Mouse (Mus musculus): ENCODE results near the gene Dusp10. TPM values are rescaled to one million over a fixed set of nuclear protein-coding genes. Genes with fewer than 3 reads are reported as not detected.

Dusp10 gene
- total RNA-seq, 2 experiments from 2014 or later, result 1.7 to 1.9 TPM

DNA sequence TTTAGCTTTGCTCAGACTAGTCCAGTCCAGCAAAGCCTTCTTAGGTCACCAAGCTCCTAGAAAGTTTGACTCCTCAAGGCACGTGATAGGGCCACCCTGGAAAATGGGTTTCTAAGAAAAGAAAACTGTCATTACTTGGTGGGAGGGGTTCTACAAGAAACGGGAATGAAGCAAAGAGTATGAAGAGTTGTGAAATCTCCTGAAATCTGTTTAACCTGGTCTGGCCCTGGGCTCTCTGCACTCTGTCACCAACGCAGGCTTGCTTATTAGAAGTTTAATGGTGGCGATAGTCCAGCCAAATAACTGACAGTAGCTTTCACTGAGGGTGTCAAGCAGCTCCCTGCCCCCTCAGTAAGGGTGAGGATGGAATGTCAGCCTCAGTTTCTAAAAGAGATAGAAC lies 40.0 kb downstream of the Dusp10 start:
- ATAC-seq (replicated peaks; ENCODE audit: poor library complexity), result peak; percentile 63

DNA sequence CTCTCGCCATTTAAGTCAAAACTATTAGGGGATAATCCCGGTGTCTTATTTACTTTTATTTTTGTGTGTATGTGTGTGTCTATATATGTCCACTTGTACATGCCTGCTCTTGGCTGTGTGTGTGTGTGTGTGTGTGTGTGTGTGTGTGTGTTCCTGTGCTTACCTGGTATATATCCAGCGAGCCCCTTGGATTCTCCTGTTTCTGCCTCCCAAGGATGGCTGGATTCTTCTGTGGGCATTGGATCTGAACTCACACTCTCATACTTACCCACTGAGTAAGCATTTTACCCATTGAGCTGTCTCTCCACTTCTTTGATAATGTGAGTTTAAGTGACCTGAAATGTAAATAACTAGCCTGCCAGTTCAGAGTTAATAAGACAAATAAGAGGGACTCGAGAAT lies 40.6 kb downstream of the Dusp10 start:
- no peak for ATAC-seq (replicated peaks; ENCODE audit: poor library complexity)

DNA sequence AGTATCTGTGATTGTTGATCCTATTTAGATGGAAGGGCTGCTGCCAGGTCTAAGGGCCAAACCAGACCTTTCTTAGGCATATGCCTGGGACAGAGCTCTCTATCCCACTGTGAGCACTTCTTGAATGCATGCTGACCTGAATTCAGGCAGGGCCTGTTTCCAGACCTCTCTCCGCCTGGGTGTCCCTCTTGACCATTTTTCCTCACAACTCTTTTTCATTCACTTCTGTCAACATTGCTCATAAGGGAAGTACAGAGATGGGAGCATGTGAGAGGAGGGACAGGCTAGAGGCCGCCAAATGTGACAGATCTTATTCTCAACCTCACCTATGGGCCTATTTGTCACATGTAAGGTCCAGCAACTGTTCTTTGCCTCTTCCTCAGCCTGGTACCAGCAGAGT lies 41.1 kb downstream of the Dusp10 start:
- no peak for ATAC-seq (replicated peaks; ENCODE audit: poor library complexity)

DNA sequence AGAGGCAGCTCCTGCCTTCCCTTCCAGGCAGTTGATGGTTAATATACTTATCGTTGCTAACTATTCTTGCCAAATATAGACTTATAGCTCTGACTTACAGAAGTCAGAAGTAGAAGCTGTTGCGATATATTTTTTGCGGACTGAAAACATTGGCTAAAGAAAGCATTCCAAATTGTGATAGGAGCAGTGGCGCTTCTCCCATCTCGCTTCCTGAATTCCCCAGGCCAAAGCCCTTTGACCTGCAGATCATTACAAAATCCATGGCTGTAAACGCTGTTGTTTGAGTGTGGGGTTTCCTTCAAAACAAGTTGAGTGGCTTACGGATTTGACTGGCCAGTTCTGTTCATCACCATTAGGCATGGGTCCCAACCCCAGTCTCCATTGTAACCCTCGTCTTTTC lies 45.1 kb downstream of the Dusp10 start:
- ATAC-seq (replicated peaks; ENCODE audit: poor library complexity), result no peak

DNA sequence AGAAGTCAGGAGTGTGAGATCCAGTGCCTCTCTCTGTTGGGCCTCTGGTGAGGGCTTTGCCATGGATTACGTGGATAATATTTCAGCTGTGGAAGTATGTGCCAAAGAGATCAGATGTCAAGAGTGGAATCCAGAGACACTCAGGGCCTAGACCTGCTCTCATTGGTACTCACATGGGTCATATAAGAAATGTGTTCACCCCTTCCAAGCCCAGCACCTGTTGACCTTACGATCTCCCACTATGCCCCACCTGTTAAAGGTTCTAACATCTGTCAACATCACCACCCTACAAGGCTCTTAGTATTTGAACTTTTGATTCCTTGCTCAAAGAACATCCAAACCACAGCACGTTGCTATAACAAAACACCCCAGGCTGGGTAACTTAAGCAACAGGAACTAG lies 46.7 kb downstream of the Dusp10 start:
- no peak for ATAC-seq (replicated peaks; ENCODE audit: poor library complexity)

DNA sequence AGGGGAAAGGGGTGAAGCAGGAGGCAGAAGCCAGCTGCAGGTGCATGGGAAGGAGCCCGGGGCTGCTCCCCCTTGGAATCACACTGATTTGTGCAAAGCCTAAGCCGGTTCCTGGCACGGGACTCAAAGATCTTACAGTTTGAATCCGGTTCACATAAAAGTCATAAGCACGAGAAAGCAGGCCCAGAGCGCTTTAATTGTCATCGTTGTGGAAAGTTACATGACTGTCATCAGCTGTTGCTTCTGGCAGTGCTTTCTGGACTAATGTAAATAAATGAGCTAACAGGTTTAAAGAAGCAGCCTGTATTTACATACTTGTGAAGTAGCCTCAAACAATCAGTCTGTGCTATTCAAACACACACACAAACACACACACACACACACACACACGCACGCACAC lies 47.3 kb downstream of the Dusp10 start:
- no peak for ATAC-seq (replicated peaks; ENCODE audit: poor library complexity)

DNA sequence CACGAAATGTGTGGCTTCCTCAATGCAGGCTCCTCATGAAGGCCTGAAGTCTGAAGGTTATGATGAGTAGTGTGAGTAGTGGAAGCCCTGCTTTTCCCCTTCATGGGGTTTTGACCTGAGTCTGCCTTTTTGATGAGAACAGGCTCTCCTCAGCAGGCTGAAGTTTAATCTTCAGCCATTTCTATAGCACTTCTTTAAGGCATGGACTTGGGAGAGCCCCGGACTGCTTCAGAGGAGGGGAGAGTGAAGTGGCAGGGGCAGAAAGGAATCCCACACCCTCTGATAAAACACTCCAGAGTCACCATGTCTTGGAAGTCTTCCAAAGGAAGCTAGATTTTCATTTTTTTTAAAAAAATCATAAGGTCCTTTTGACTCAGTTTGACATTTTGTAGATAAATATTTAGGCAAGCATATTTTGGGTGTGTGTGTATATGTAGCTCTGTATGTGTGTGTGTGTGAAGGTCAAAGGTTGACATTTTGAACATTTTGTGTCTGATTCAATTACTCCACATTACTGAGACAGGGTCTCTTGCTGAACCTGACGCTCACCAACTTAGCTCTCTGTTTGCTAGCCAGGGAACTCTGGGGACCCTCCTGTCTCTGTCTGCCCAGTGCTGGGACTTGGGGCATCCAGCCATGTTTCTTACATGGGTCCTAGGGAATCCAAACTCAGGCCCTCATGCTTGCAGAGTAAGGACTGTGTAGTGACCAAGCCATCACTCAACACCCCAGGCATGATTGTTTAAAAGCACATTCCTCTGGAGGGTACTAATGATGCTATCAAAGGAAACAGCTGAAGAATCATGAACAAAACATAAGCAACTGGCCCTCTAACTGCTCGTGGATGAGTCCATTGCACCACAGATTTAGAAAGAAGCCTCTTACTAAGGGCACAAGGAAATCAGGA lies 48.0 kb downstream of the Dusp10 start:
- peak; percentile 39 for ATAC-seq (replicated peaks; ENCODE audit: poor library complexity)

DNA sequence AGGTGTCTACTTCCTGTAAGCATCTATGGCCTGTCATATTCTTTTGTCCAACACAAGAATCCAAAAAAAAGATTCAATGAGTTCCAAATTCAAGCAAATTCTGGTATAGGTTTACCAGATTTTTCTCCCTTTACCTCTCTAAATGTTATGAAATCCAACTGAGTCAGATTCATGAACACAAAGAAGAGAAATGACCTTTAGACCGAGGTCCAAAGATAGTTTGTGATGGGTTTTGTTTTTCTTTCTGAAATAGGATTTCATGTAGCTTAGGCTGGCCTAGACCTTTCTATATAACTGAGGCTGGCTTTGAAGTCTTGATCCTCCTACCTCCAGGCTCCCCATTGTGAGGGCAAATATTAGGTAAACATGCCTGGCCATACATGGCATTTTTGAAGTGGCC lies 48.8 kb downstream of the Dusp10 start:
- ATAC-seq (replicated peaks; ENCODE audit: poor library complexity), result no peak

DNA sequence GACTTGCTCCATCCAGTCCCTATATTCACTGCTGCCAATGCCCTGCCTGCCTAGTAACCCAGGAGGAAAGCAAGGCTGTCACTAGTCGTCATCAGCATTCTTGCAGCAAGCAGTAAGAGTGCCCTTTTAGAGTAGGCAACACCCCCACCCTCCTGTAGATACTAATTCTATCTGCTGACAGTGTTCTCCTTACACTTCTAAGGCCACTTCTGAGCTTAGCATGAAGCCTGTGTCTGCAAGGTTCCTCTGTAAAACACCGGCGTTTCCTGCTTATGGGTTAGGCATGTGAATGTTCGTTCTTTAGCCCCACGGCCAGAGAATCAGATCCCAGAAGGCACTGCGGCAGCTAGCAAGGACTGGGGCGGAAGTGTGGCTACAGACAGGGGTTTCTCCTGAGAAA lies 51.2 kb downstream of the Dusp10 start:
- ATAC-seq (replicated peaks; ENCODE audit: poor library complexity), result no peak

DNA sequence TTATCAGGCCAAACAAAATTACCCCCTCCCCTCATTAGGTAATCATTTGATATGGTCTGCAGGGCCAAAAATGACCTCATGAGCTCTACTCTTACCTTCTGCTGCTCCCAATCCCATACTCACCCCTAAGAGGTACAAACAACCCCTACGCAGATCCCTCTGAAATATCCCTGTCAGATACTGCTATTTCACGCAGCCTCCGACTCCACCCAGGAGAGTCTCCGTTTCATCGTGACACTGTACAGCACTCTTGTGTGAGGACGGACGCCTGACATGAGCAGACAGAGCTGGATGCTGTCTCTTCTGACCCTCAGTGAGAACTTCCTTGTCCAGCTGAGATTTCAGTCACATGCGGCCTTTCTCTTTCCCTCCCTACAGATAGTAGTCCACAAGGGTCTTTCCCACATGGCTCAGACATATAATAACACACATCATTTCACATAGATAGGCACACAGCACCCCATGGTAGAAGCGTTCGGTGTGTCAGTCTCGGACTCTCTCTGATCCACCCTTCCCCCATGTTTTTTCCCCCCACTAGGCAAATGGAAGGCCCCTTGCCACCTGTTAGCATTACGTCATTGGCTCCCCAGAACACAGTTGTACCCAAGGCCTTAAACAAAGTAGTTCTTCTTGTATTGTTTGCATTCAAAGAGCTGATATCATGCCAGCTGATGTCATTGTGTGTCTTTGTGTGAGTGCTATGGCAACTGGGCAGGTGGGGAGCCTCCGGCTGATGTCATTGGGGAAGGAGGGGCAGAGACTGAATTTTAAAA lies 52.7 kb downstream of the Dusp10 start:
- no peak for ATAC-seq (replicated peaks; ENCODE audit: poor library complexity)

DNA sequence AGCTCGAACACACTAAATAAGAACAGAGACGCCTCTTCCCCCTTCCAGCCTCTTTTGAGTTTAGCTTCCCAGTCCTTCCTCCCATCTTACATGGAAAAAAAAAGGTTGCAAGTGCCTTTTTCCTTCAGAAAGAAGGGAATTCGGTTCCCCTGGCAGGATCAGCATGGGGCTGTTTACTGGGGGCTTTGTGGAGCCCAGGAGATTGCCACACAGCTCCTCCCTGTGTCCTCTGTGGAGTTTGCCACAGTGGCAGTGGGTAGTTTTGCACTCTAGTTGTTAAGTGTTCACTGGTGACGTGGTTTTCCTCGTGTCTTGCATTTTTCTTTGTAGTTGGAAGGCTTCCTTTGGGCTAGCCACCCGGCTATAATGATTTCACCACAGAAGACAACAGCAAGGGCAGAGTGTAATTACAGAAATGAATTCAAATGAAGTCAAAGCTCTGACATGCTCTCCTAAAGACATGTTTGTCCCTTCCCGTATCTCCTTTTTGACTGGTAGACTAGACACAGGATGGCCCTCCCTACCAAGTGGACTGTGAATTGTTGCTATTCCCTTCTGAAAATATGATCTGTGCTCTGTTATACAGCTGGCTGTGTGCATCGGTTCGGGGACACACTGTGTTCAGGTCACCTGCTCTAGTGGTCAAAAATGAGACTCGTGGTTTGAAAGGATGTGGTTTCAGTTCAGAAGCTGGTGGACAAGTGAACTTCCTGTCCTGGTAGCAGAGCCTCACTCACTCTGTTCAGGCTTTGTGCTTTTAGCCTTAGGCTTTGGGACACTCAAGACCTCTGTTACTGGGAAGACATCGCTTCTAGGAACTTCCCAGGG lies 53.6 kb downstream of the Dusp10 start:
- ATAC-seq (replicated peaks; ENCODE audit: poor library complexity), result peak; percentile 65

DNA sequence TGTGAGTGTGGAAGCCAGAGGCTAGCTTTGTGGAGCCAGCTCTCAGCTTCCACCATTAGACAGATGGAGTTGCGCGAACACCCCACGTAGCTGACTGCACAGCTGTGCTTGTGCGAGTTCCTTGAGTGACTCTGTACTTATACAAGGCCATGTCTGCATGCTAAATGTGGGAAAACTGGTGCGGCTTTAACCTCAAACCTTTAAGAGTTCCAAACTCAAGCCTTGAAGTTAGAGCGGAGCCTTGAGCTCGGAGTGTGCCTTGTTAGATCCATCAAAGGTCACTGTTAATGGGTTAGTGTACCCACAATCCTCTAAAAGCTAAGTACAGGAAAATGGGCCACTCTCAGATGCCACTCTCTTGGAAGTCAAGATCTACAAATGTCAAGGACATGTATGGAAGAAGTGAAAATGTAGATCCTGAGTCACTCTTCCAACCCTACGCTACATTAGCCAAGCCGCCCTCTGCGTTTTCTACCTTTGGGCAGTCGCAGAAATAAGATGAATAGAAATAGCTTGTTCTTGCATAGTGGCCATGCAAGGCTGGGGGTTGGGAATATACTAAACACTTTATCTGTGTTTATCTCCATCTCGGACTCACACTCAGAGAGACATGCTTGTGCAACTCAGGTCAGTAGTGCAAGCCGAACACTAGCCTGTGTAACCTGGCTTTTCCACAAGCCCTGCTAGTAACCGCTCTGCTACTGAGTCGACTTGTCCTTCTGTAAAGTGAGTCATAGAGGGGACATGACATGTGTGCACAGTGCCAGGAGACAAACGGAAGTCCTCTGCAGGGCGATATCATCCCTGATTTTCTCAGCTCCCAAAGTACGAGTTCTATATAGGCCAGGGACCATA lies 54.8 kb downstream of the Dusp10 start:
- no peak for ATAC-seq (replicated peaks; ENCODE audit: poor library complexity)

DNA sequence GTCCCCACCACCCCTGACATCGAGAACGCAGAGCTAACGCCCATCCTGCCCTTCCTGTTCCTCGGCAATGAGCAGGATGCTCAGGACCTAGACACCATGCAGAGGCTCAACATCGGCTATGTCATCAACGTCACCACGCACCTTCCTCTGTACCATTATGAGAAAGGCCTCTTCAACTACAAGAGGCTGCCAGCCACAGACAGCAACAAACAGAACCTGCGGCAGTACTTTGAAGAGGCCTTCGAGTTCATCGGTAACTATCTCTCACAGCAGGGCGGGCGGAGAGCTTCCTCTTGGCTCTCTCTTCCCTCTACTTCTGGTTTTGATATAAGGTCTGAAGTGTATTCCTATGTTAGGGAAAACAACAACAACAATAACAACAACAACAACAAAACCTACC lies 55.9 kb downstream of the Dusp10 start:
- ATAC-seq (replicated peaks; ENCODE audit: poor library complexity), result no peak

DNA sequence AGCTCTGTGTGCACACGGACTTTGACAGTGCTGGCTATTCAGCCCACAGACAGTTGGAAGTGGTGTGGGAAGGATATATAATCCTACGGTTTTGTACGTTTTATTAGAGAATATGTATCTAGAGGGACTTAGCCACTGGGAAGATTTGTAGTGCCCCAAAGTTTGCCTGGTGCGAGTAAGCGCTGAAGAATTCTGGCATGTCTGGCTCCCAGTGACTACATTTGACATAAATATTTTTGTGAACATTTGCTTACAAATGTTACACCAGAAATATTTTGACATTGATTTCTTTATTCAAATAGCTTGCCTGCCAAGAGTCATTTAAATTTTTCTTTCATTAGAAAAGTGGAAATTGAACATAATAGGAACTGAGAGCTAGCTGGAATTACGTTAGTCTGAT lies 63.0 kb downstream of the Dusp10 start:
- ATAC-seq (replicated peaks; ENCODE audit: poor library complexity), result no peak

DNA sequence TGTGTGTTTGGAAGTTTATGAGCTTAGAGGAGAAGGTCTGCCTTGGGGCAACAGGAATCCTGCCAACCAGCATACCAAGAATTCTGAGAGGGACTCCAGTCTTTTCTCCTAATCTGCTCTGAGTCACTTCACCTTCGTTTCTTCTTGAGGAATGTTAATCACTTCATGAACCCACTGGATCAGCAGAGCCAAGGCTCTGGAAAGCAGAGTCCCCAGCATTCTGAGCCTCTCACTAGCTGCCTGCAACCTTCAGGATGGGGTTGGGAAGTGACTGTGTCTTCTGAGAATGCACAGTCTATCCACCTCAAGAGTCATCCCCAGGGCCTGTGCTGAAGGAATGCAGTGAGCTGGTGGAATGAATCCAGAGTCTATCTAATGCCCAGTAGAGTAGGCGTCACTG lies 63.7 kb downstream of the Dusp10 start:
- ATAC-seq (replicated peaks; ENCODE audit: poor library complexity), result no peak

DNA sequence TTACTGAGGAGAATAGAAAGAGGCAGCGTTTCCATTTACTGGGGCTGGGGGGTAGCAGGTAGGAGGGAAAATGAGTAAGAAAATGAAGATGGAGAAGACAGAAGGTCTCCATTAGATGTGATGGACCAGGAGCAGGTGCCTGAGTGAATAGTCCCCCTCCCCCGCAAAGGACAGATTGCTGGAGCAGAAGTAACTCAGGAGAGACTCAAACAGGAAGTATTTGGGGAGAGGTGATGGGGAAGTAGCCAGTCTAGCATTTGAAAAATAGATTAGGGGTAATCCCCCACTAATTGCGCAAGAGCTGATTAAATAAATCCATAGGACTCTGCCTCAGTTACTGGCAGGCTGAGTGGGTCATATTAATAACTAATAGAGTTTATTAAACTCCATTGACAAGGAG lies 66.2 kb downstream of the Dusp10 start:
- peak; percentile 68 for ATAC-seq (replicated peaks; ENCODE audit: poor library complexity)

DNA sequence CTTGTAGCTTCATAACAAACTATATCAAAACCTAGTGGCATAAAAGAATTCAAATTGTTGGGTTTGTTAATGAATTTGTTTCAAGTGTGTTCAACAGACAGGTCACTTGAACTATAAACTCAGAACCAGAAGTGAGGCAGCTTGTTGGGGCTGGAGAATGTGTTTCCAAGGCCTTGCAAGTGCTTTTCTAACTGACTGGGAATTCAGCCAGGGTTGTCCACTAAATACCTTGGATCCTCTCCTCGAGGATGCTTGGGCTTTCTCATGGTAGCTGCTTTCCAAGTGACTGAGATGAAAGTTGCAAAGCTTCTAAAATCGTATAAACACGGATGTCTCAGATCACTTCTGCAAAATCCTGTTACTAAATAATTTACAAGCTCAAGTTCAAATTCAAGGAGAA lies 69.6 kb downstream of the Dusp10 start:
- no peak for ATAC-seq (replicated peaks; ENCODE audit: poor library complexity)

DNA sequence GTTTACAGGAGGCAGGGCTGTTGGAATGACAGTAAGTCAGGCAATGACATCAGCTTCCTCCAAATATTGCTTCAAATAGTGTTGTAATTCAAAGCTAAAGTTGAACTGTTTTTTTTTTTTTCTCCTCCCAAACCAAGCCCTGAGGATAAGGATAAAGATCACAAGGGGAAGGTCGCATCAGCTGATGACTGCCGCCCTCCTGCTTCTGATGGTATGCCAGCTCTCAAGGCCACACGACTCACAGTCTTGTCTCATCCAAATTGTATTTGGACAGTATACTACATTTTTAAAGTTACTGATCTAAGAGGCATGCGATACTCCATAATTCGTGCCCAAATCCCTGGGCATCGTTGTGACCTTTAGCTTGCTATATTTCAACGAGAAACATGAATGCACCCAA lies 70.1 kb downstream of the Dusp10 start:
- peak; percentile 48 for ATAC-seq (replicated peaks; ENCODE audit: poor library complexity)

DNA sequence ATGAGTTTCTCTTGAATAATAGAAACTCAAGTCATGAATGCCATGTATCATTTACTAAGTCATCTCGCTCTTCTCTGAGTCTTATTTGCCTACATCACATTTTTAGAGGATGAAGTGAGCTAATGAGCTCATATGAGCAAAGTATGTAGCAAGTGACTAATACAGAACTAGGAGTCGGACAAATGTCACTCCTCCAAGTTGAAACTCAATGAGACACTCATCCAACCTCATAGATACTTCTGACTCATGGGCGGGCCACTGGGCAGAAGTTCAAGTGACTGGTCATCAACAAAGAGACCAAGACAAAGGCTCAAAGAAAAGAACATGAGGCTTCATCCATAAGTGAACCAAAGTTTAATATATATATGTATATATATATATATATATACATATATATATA lies 71.9 kb downstream of the Dusp10 start:
- ATAC-seq (replicated peaks; ENCODE audit: poor library complexity), result no peak

DNA sequence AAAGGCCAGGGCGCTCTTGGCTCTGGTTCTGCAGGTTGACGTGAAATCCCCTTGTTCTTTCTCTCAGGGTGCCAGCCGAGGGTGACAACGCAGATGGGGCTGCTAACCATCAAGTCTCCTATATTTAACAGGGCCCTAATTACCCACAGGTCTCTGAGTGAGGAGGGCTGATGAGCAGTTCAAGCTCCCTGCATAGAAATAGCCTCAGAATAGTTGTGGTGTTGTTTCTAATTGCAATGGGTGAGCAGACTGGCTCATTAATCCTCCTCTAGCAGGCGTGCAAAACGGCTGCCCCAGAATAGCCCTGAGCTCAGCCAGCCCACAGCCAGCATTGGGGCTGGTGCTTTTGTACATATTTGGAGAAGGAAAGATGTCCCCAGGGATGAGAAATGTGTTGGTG lies 77.4 kb downstream of the Dusp10 start:
- no peak for ATAC-seq (replicated peaks; ENCODE audit: poor library complexity)
